Mouse (Mus musculus) Patski (cell line): ENCODE results near the gene Eml3. TPM values are rescaled to one million over a fixed set of nuclear protein-coding genes. Genes with fewer than 3 reads are reported as not detected.
A peak's percentile ranks its signal among the peaks of the same experiment; 100 is the strongest.

ENCODE experiments used
- ATAC-seq: fragments of 100-300 bp; one replicate; pipeline ENCODE4 v1.8.0; 2021
- CTCF ChIA-PET: fragments of 350-600 bp; sonication (Branson Sonifier 250); formaldehyde crosslinking; loops from one replicate; lab custom pipeline; 2022; ENCODE audit warnings: inconsistent platforms; lab: Charles Lee
- POLR2A ChIA-PET: fragments of 350-600 bp; sonication (Branson Sonifier 250); formaldehyde crosslinking; loops from one replicate; lab custom pipeline; 2022; ENCODE audit warnings: antibody characterized with exemption, inconsistent platforms; lab: Charles Lee
- DNase-seq: peaks from one replicate; pipeline ENCODE4 v3.0.0-alpha.2; 2011; ENCODE audit warnings: low read depth, low spot score
- H3K27me3 ChIP-seq: fragments of 371-371 bp; one replicate; pipeline ENCODE4 v1.5.1; 2021
- CTCF ChIP-seq: fragments of 100-300 bp; IDR thresholded peaks from one replicate; pipeline ENCODE4 v1.5.1; 2021
- in situ Hi-C: fragments of 300-500 bp; cut with MboI; formaldehyde crosslinking; loops from 3 replicates; pipeline ENCODE4 v1.11.1; 2018; ENCODE audit warnings: low pct_unique_long_range_greater_than_20kb, mixed read lengths
- polyA plus RNA-seq: library from polyadenylated mRNA; unstranded; gene quantifications from one replicate; pipeline ENCODE4 v1.2.3, GENCODE M21; 2021

Eml3 gene
- polyA plus RNA-seq, 1 experiment from 2014 or later, result 56.5 TPM

- no peaks in the 10 kb centered on the region for H3K27me3 ChIP-seq
- POLR2A ChIA-PET, result interaction anchor here (0.6 to 3.2 kb wide), 5 partner anchors 8 to 175 kb away, joined by 3 to 16 read pairs (median 3); partner anchors contain the start of genes Mta2 and Uqcc3
- ATAC-seq, result peak; percentile 9
- CTCF ChIA-PET, result interaction anchor here (0.9 to 1.0 kb wide), 2 partner anchors 8 to 42 kb away, joined by 3 read pairs; no protein-coding TSS in a partner anchor
- in situ Hi-C loops, result no loop called here
- DNase-seq, result no peak
- no peak for TF ChIP-seq CTCF
These were observed 765 bp downstream of the Eml3 start for GRCm38 (mm10) chr19:8930117-8930516.

GRCm38 (mm10) chr19:8930771-8931170, 1.4 kb downstream of the Eml3 start:
- POLR2A ChIA-PET, result interaction anchor here (0.6 to 3.2 kb wide), 4 partner anchors 9 to 175 kb away, joined by 3 to 16 read pairs (median 4); partner anchors contain the start of gene Mta2
- CTCF ChIA-PET, result interaction anchor here (0.9 to 1.0 kb wide), 2 partner anchors 9 to 43 kb away, joined by 3 read pairs; no protein-coding TSS in a partner anchor

DNA sequence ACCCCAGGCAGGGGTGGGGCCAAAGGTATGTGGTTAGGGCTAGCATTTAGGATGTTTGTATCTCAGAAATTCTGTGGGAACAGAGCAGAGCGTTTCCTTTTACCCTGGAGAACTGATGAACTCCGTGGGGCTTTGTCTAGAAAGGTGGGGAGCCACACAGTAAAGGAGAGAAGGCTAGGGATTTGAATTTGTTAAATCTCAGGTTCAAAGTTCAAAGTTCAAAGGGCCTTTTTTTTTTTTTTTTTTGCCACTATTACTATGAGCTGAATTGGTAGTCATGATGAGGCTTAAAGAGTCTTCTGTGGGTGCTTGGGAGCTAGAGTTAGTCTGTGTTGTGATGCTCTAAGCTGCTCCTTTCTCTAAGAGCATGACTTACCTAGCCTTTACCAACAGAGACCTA, 7.4 kb downstream of the Eml3 start:
- no peaks in the 10 kb centered on the region for H3K27me3 ChIP-seq
- ATAC-seq (no peak), DNase-seq (no peak)
- TF ChIP-seq CTCF, result no peak
- ChIA-PET CTCF (no interaction called here), POLR2A (interaction anchor here (0.7 kb wide), 2 partner anchors 102 to 371 kb away, joined by 3 to 6 read pairs; no protein-coding TSS in a partner anchor)
- in situ Hi-C loops, result no loop called here

More at GRCm38 (mm10) chr19:8930771-8931170, 1.4 kb downstream of the Eml3 start:
- in situ Hi-C loops, result no loop called here
- ATAC-seq (no peak), DNase-seq (no peak)
- no peak for TF ChIP-seq CTCF
- H3K27me3 ChIP-seq, result no peaks in the 10 kb centered on the region

DNA sequence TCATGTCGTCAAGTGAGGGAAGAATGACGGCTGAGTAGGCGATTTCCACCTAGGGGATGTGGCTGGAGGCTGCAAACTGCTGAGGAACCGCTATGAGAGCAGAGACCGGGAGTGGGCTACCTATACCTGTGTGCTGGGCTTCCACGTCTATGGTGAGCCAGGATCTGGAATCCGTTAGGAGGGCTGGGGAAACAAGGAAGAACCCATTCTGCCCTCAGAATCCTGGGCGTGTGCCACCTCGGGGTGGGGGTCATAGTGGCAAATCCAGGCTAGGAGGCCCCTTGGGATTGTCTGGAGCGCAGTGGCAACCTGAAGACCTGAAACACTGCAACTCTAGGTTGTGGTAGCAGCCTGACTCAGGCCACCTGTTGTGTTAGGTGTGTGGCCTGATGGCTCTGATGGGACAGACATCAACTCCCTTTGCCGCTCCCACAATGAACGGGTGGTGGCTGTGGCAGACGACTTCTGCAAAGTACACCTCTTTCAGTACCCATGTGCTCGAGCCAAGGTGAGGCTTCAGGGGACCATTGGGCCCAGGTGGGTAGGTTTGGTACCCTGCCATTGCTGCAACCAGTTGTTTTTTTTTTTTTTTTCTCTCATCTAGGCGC, 11.3 kb downstream of the Eml3 start:
- H3K27me3 ChIP-seq, result no peaks in the 10 kb centered on the region
- DNase-seq (no peak), ATAC-seq (no peak)
- POLR2A ChIA-PET, result interaction anchor here (1.0 to 2.0 kb wide), 3 partner anchors 9 to 30 kb away, joined by 3 to 16 read pairs (median 6); no protein-coding TSS in a partner anchor
- CTCF ChIA-PET, result interaction anchor here (1.3 kb wide), 1 partner anchor 13 kb away, joined by 4 read pairs; the partner anchor contains the start of gene Tut1
- TF ChIP-seq CTCF, result no peak
- in situ Hi-C loops, result no loop called here

DNA sequence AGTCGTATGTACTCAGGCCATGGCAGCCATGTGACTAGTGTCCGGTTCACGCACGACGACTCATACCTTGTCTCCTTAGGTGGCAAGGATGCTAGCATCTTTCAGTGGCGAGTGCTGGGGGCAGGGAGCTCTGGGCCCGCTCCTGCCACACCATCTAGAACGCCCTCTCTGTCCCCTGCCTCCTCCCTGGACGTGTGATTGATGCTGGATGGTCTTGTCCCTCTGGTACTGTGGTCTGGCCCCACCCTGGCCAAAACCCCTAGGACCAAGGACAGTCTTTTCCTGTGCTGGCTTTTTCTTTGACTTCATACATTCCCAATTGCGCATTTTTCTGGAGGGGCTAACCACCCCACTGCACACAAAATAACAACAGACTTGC, 11.8 kb downstream of the Eml3 start:
- H3K27me3 ChIP-seq, result no peaks in the 10 kb centered on the region
- TF ChIP-seq CTCF, result no peak
- ChIA-PET POLR2A (interaction anchor here (1.0 to 2.0 kb wide), 4 partner anchors 10 to 30 kb away, joined by 3 to 16 read pairs (median 6); no protein-coding TSS in a partner anchor), CTCF (interaction anchor here (0.9 to 1.3 kb wide), 2 partner anchors 12 to 53 kb away, joined by 3 to 4 read pairs; partner anchors contain the start of gene Tut1)
- ATAC-seq, result no peak
- in situ Hi-C loops, result no loop called here
- no peak for DNase-seq

- in situ Hi-C loops, result no loop called here
- POLR2A ChIA-PET, result interaction anchor here (0.6 to 2.0 kb wide), 5 partner anchors 9 to 1157 kb away, joined by 3 to 16 read pairs (median 6); no protein-coding TSS in a partner anchor
- CTCF ChIA-PET, result interaction anchor here (0.9 to 1.3 kb wide), 2 partner anchors 12 to 54 kb away, joined by 3 to 4 read pairs; partner anchors contain the start of gene Tut1
These were observed 12.3 kb downstream of the Eml3 start, which contains the start of gene Mta2 for GRCm38 (mm10) chr19:8941515-8942217. Gene Mta2, plus strand, starts transcription at chr19:8941875.

GRCm38 (mm10) chr19:8942276-8942964, 13.1 kb downstream of the Eml3 start:
- in situ Hi-C loops, result no loop called here
- CTCF ChIA-PET, result interaction anchor here (1.2 to 1.3 kb wide), 2 partner anchors 11 kb away, joined by 4 to 5 read pairs; partner anchors contain the start of gene Tut1
- DNase-seq, result no peak

More at GRCm38 (mm10) chr19:8941515-8942217, 12.3 kb downstream of the Eml3 start, which contains the start of gene Mta2:
- no peak for TF ChIP-seq CTCF
- peak; percentile 90 for ATAC-seq
- peak; percentile 89 for DNase-seq
- H3K27me3 ChIP-seq, result no peaks in the 10 kb centered on the region

GRCm38 (mm10) chr19:8943047-8943446, 13.7 kb downstream of the Eml3 start:
- TF ChIP-seq CTCF, result no peak
- H3K27me3 ChIP-seq, result no peaks in the 10 kb centered on the region
- in situ Hi-C loops, result no loop called here
- no peak for ATAC-seq
- DNase-seq, result no peak
- CTCF ChIA-PET, result interaction anchor here (1.0 to 1.2 kb wide), 2 partner anchors 8 to 10 kb away, joined by 3 to 5 read pairs; partner anchors contain the start of gene Tut1
- POLR2A ChIA-PET, result interaction anchor here (0.6 to 0.8 kb wide), 4 partner anchors 19 to 115 kb away, joined by 4 to 8 read pairs (median 6); no protein-coding TSS in a partner anchor

More at GRCm38 (mm10) chr19:8942276-8942964, 13.1 kb downstream of the Eml3 start:
- POLR2A ChIA-PET, result interaction anchor here (1.6 to 2.0 kb wide), 2 partner anchors 9 to 11 kb away, joined by 6 to 16 read pairs; no protein-coding TSS in a partner anchor
- no peaks in the 10 kb centered on the region for H3K27me3 ChIP-seq
- TF ChIP-seq CTCF, result no peak
- ATAC-seq, result peak; percentile 40

- TF ChIP-seq CTCF, result no peak
- POLR2A ChIA-PET, result interaction anchor here (0.6 to 1.0 kb wide), 4 partner anchors 18 to 1028 kb away, joined by 3 to 5 read pairs (median 4); no protein-coding TSS in a partner anchor
- in situ Hi-C loops, result no loop called here
- H3K27me3 ChIP-seq, result no peaks in the 10 kb centered on the region
- DNase-seq, result no peak
- CTCF ChIA-PET, result interaction anchor here (1.0 kb wide), 1 partner anchor 9 kb away, joined by 3 read pairs; no protein-coding TSS in a partner anchor
- no peak for ATAC-seq
These were observed 14.7 kb downstream of the Eml3 start for GRCm38 (mm10) chr19:8944062-8944461.
